Mouse (Mus musculus) T-helper 1 cell (primary cell): ENCODE measurements around the gene Rnf220.

Source experiments
- in situ Hi-C: fragments of 300-600 bp; cut with MboI, MseI; formaldehyde crosslinking; loops from one replicate; pipeline ENCODE4 v1.15.1; 2025; ENCODE audit warnings: high pct_unique_total_duplicates

The Rnf220 gene

DNA sequence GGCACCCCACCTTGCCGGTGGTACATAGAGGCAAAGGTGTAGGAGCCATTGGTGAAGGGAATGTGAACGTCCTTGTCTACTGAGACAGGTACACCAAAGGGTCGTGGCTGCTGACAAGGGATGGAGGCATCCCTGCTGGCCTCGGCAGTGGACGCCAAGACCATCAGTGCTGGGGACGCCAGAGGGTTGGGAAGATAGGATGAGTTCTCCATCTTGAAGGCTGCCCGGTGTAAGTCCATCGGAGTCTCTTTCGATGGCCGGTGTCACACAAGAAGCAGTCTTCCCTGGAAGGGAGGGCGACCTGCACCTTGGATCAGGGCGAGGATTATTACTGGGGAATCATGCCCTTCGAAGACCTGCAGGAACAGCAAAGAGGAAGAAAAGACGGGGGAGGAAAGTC lies 6.9 kb downstream of the Rnf220 start:
- in situ Hi-C loops: no loop called here

- in situ Hi-C loops: no loop called here
These were observed 7.3 kb downstream of the Rnf220 start for GRCm38 (mm10) chr4:117489566-117489965.

GRCm38 (mm10) chr4:117487471-117487870 lies 9.4 kb downstream of the Rnf220 start:
- in situ Hi-C loops: no loop called here

- in situ Hi-C loops: no loop called here
These were observed 10.7 kb downstream of the Rnf220 start for GRCm38 (mm10) chr4:117486188-117486587.

DNA sequence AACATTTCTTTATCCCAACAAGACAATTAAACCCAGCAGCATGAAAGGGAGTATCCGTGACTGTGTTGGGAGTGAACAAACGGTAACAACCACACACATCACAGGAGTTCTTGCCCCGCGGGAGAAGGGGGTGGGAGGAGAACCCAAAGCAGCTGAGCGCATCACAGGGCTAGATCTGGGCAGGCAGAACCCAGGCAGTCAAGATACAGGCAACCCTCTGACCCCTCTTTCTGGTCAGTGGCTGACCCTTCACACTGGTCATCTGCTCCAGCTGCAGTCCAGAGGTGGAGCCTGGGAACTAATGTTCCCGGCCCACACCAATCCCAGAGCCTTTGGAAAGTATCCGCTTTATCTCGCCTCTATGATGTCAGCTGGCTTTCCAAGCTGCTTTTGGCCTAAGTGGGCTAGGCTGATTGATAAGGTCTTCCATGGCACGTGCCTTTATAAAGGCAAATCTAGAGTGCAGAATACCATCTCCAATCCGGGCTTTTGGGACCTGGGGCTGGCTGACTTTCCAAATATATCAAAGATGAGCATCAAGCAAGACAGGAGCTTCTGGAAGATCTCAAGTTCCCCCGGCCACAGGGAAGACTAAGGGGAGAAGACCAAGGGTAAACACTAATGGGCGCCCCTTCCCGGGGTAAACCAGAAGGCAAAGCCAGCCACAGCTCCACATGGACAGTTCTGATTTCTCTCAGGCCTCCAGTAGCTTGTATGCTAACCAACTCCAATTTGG lies 11.6 kb downstream of the Rnf220 start:
- in situ Hi-C loops: no loop called here

- in situ Hi-C loops: no loop called here
These were observed 12.4 kb downstream of the Rnf220 start for GRCm38 (mm10) chr4:117484256-117485044.

GRCm38 (mm10) chr4:117483931-117484255 lies 13.0 kb downstream of the Rnf220 start:
- in situ Hi-C loops: no loop called here

DNA sequence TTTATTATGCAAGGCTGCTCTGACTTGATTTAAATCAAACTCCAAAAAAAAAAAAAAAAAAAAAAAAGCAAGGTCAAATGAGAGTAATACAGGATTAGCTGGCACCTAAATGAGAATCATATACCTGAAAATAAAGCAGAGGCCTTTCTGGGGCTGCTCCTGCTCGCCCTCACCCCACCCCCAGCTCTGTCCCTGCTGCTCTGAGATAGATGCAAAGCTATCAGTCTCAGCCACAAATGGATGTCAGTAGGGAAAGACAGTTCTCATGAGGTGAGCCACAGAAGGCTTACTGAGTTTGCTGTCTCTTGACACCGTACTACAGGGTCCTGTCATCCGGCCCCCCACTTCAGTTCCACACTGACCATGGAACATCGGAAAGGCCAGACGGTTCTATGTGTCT lies 14.7 kb downstream of the Rnf220 start:
- in situ Hi-C loops: no loop called here

- in situ Hi-C loops: no loop called here
These were observed 16.0 kb downstream of the Rnf220 start for GRCm38 (mm10) chr4:117480611-117481445.

DNA sequence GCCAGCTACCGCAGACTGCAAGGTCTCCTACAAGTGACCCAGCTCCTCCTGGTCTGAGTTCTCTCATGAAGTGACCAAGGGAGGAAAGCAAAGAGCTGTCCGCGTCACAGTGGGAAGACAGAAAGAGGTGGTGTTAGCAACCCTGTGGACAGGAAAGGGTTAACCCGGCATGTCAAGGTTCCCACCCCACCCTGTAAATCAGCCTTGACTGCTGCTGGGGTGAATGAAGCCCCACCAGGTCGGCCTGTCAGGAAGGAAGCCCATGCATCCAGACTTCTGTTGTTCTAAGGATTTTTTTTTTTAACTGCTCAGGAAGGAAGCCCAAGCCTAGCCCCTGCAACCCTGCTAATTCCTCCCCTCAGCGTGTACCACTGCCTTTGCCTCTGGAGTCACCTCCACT lies 16.9 kb downstream of the Rnf220 start:
- in situ Hi-C loops: no loop called here

DNA sequence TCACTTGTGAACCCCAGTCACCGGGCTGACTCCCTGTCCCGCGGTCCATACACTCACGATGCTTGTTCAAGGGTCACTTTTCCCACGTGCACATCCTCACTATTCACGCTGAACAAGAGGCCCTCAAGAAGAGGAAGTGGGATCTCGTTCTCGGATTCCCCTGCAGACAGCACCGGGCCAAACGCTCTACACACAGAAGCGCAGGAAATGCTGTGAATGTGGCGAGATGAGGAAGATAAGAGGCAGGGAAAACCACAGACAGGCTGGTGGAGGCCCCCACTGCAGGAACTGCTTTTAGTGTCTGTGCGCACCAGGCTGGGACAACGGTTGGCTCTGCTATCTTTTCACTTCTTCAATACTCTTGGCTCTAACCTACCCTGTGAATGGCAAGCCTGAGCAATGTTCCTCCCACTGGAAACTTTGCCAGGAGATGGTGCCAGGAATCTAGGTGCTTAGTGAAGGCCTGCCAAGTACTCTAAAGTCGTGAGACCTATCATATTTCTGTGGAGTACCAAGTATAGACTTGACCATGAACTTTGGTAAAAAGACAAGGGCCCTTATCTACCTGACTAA lies 18.7 kb downstream of the Rnf220 start:
- in situ Hi-C loops: no loop called here

DNA sequence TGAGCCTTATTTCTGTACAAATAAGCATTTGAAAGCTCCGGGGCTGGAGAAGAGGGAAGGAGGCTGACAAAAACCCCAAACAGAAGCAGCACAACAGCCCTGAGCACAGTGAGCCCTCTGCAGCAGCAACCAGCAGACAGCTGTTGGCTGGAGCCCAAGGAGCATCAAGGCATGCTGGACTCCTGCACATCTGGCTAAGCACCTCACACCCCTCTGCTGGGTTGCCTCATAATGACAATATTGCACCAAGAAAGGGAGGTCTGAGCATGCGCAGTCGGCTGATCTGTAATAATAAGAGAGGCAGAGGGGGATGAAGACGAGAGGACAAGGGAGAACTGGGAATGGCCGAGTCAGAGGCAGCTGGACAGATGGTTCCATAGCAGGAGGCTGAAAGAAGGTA lies 19.5 kb downstream of the Rnf220 start:
- in situ Hi-C loops: no loop called here

DNA sequence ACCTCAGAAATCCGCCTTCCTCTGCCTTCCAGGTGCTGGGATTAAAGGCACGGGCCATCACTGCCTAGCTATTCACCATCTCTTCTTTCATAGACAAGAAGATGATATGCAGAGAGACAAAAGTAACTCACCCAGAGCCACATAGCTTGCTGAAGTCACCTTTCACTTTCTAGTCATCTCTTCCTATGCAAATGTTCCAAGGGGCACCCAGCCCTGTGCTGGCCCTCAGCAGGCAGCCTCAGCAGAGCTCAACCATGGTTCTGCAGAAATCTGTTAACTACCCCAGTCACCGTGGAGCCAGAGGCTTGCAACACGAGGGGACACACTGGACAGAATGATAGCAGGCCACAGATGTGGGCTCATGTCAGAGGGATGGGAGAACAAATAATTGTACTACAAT lies 20.1 kb downstream of the Rnf220 start:
- in situ Hi-C loops: no loop called here

DNA sequence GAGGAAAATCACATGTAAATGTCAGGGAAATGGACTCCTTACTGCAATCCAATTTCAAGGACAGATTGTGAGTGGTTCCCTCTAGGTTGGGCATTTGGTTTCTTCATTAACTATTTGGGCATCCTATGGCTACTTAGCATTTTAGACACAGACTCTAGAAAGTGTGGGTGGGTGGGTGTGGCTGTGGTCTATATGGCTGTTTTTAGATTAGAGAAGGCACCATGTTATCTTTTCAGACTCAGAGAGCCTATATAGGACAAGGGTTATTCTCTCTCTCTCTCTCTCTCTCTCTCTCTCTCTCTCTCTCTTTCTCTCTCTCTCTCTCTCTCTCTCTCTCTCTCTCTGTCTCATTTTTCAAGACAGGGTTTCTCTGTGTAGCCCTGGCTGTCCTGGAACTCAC lies 20.5 kb downstream of the Rnf220 start:
- in situ Hi-C loops: no loop called here

DNA sequence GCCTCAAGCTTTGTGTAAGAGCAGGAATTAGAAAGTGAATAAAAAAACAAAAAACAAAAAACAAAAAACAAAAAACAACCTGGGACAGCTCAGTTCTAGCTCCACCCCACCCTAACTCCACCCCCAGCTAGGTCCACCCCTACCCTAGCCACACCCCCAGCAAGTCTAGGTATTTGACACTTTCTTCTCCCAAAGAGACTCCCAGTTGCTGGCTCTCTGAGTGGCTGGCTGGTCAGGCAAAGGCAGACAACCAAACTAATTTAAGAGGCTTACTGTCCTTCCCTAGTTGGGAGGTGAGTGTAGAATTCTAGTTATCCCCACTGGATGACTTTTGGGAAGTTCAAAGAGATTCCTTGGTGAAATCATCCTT lies 22.9 kb downstream of the Rnf220 start:
- in situ Hi-C loops: no loop called here

DNA sequence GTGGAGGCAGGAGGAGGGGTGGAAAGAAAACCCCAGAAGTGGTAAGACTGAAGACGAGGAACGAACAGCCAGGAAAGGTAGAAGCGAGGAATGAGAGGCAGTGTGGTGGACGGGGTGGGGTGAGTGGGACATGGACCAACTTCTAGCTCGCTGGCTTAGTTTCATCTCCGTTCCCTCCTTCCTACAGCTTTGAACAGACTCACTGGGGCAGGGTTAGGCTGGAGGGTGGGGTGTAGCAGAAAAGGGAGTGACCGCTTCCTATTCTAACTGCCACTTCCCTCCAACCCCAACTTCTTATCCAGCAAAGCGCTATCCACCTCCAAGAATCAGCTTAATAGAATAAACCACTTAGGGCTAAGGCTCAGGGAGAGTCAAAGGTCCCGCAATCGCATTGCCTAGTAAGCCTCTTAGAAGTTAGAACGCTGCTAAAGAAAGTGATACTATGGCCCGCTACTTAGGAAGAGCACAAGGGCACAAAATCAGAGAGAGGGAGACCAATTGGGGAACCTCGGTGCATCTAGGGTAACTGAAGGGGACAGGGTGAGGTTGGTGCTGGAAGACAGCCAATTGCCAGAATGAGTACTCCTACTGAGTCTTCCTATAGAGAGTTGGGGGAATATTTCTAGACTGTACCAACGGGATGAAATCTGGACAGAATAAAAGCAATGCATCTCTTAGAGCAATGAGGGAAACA lies 23.4 kb downstream of the Rnf220 start:
- in situ Hi-C loops: no loop called here

GRCm38 (mm10) chr4:117469471-117469870 lies 27.4 kb downstream of the Rnf220 start:
- in situ Hi-C loops: no loop called here

DNA sequence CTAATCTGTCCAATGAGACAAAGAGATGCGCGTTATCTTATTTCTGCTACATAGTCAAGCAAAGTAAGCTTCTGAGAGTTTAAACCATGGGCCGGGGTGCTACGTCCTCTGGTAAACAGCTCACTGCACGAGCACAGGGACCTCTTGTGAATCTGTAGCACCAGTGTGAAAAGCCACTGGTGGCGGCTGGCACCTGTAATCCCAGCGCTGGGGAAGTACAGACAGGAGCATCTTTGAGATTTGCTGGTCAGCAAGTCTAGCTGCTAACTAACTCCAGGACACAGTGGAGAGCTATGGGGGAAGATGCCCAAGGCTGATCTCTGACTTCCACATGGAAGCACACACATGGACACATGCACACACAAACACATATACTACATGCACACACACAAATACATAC lies 28.9 kb downstream of the Rnf220 start:
- in situ Hi-C loops: no loop called here

DNA sequence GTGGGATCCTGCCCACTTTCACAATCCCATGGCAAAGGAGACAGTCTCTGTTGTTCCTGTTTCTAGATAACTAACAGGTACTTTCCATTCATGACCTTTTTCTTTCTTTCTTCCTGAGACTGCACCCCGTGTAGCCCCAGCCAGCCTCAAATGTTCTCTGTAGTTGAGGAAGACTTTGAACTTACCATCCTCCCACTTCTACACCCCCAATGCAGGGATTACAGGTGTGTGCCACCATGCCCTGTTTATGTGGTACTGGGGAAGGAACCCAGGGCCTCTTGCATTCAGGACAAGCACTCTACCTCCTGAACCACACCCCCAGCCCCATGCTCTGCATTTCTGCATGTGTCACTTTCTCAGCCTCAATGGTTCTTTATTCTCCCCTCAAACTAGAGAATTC lies 47.7 kb downstream of the Rnf220 start:
- in situ Hi-C loops: no loop called here

- in situ Hi-C loops: no loop called here
These were observed 48.9 kb downstream of the Rnf220 start for GRCm38 (mm10) chr4:117447926-117448325.

DNA sequence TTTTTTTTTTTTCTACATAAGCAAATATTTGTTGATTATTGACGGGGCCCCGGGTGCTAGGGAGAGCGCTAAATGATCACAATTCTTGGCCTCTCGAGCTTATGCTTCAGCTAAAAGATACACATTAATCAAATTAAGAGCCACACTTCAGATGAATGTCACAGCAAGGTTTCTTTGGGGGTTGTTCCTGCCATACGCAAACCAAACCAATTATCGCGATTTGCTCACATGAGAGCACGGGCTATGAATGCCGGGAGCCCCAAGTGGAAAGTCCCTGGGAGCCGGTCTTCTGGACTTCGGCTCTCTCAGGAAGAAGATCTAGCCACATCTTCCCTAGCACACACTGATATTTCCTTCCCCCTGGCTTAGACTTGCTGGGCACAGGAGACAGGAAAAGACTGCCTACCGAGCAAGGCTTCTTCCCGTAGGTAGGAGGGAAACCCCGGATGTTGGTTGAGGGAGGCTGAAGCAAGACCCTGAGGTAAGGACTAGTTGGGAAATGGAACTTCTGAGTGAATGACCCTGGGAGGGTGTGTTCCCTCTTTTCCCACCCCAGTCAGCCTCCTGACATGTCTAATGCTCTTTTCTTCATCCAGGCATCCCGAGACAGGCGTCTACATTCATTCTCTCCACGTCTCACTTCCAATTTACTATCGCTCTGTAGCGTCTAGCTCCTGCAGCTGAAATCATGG lies 51.2 kb downstream of the Rnf220 start:
- in situ Hi-C loops: no loop called here
